Mouse (Mus musculus) neutrophil, adult 59 days (primary cell): Measurements from ENCODE around the gene Itprid2. TPM values are rescaled to one million over a fixed set of nuclear protein-coding genes. Genes with fewer than 3 reads are reported as not detected.

Source experiments
- total RNA-seq, 2 experiments: library from RNA; stranded (reverse); gene quantifications; 1 replicate in 1 of 2; 2 replicates in 1 of 2; pipeline ENCODE4 v1.2.4; 2023

Itprid2 gene
- 10 to 100 TPM; 39.7 to 43.1 TPM for total RNA-seq

DNA sequence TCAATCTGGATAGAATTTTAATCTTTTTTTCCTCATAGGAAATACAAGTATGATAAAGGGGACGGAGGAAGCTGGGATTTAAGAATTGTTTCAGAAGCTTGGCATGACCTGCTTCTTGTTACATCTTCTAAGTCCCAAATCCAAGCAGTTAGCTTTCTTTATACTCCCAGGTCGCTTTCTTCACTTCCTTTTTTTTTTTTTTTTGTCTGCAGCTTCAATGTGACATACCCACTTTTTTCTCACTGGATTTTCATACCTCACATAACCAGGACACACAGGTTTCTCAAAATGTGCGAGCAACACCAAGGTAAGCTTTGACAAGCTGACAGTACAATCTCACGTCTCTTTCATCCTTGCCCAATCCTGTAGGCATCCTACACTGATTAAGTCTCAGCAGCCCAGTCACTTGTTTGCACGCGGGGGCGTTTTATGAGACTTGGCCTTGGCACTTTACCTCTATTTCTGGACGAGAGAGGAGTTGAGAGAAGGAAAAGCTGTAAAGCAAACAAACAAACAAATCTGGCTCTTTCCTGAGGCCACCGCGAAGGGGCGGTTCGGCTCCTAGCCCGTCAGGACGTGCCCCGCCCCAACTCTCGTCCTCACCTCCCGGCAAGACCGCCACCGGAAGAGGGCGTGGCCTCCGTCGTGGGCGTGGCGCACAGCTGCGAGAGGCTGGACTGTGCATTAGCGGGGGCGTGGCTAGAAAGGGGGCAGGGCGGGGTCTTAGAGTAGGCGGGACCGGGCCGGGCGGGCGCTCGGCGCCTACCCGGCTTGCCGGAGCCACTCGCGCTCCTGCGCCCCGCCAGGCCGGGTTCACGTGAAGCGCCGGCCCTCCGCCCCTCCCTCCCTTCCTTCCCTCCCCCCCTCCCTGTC is at the start of gene Itprid2:
Gene Itprid2 (plus strand): TSS at position 825 of the 873 bp plus-strand sequence.

DNA sequence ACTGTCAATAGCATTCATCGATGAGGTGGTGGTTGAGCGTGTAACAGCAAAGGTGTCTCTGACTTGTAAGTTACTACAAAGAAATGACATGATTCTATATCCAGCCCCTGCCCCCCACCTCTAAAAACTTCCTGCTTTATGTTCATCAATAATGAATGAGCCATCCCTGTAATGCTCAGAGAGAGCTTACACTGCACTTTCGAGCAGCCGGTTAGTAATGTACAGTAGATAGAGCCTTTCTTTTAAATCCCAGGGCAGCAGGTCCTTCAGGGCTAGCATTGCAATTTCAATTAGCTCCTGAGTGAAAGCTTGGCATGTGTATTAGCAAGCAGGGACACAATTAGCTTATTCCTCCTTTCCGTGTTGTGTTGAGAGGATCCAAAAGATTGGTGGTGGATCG is 72.4 kb downstream of the Itprid2 start, which contains the start of gene Ppp1r1c:
Gene Ppp1r1c (plus strand): TSS at position 206 of the 400 bp plus-strand sequence.

Other genes starting within 250 kb of the Itprid2 start
- not detected for gene Neurod1, start 178.6 kb upstream of the Itprid2 start, total RNA-seq
- 1 to 10 TPM; 1.5 to 2.5 TPM for gene Cerkl, start 178.6 kb upstream of the Itprid2 start, total RNA-seq
- gene Ppp1r1c, start 72.4 kb downstream of the Itprid2 start, total RNA-seq: not detected